Mouse (Mus musculus) heart, postnatal 36 days (tissue): ENCODE results near the gene Acsl4. TPM values are rescaled to one million over a fixed set of nuclear protein-coding genes. Genes with fewer than 3 reads are reported as not detected.

Source experiments
- DNase-seq, 2 experiments: peaks; one replicate each; pipeline ENCODE4 v3.0.0; 2021 to 2022
- intact Hi-C: fragments of 180-260 bp; cut with DNase I; formaldehyde crosslinking; loops from one replicate; pipeline ENCODE4 v1.15.1; 2025
- total RNA-seq, 2 experiments: library from RNA; stranded (reverse); gene quantifications; 2 replicates each; pipeline ENCODE4 v1.2.3; 2021

The Acsl4 gene
- total RNA-seq, 2 experiments from 2014 or later, result 10.0 to 11.5 TPM

DNA sequence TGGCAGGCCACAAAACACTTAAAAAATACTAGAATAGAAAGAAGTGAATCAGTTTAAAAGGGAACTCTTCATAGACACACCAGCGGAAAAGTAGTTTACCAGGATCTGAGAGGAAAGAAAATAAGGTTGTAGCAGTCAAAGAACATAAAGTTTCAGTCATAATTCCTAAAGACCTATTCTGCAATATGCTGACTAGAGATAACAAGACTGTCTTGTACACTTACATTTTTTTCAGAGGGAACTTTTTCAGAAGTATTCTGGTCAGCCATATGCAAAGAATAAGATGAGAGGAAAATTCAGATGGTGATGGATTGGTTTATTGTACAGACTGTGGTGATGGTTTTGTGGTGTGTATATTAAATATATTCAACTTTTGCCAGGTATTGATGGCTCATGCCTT lies 26.5 kb downstream of the Acsl4 start:
- no peak for DNase-seq
- intact Hi-C loops, result no loop called here

DNA sequence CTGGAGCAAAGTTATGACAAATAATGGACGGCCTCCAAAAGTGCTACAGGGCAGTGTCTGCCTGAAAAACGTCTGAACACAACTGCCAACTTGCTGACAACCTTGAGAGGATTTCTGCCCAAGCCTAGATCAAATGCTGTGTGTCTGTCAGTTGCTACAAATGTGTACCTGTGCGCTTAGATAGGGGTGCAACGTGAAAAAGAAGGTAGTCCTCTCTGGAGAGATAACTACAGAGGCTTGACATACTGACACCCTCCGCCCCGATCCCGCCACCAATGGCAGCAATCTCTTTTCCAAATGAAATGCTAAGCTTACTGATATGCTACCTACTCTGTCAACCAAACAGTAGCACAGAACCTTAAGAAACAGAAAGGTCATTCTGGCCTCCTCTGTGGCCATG lies 31.3 kb downstream of the Acsl4 start:
- DNase-seq, result no peak
- intact Hi-C loops, result no loop called here

DNA sequence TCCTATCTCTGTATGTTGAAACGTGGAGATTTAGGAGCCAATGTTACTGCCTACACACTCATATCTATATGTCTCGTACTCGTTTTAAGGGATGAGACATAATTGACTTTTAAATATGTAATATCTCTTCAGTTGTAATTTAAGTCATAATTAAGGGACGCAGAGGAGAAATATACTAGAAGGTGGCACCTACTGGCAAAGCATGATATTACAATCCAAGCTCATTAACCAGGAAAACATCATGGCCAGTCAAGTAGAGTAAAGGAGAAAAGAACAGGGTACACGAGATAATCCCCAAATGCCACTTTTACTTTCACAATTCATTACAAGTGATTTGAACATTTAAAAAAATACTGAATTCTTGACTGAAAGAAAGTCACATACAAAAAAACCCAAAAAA lies 31.9 kb downstream of the Acsl4 start:
- no peak for DNase-seq
- intact Hi-C loops, result no loop called here

DNA sequence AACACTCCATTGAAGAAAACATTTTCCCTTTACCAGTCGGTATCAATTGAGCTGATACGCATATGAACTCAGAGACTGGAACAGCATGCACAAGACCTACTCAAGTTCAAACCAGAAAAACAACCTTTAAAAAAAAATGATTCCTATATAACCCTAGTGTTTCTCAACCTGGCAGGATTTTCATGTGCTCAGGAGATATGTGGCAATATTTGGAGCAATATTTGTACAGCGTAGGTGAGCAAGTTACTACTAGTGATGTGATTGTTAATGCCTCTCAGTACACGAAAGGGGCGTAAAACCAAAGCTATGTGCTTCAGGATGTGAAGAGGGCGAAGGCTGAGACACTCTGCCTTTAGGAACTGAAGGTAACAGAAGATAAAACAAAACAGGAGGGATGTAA lies 54.1 kb downstream of the Acsl4 start:
- intact Hi-C loops, result no loop called here

GRCm38 (mm10) chrX:142335502-142335901 lies 54.8 kb downstream of the Acsl4 start:
- DNase-seq, result no peak
- intact Hi-C loops, result no loop called here

More for the DNA sequence above, 54.1 kb downstream of the Acsl4 start:
- DNase-seq, result no peak

- DNase-seq, result no peak
- intact Hi-C loops, result loop anchor here (5.0 kb wide), 1 partner anchor 212 kb away; no protein-coding TSS in a partner anchor
Measured at GRCm38 (mm10) chrX:142325760-142326159, 64.6 kb downstream of the Acsl4 start.

GRCm38 (mm10) chrX:142316106-142316505 lies 74.2 kb downstream of the Acsl4 start:
- intact Hi-C loops, result no loop called here
- no peak for DNase-seq

DNA sequence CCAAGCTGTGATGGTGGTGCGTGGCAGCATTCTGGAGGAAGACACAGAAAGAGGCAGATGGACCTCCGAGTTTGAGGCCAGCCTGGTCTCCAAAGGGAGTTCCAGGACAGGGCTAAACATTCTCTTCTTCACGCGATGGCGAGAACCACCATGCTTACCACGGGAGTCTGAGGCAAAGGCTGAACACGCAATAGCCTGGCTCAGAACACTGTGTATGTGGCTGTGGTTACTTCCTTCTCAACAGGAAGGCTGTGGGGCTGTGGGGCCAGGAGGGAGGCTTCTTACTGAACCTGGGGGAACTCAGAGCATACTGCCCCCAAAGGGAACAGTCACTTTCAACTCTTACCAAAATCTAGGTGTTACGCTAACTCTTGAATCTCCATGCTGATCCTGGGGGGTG lies 75.1 kb downstream of the Acsl4 start:
- no peak for DNase-seq
- intact Hi-C loops, result loop anchor here (2.0 kb wide), 1 partner anchor 78 kb away; no protein-coding TSS in a partner anchor

DNA sequence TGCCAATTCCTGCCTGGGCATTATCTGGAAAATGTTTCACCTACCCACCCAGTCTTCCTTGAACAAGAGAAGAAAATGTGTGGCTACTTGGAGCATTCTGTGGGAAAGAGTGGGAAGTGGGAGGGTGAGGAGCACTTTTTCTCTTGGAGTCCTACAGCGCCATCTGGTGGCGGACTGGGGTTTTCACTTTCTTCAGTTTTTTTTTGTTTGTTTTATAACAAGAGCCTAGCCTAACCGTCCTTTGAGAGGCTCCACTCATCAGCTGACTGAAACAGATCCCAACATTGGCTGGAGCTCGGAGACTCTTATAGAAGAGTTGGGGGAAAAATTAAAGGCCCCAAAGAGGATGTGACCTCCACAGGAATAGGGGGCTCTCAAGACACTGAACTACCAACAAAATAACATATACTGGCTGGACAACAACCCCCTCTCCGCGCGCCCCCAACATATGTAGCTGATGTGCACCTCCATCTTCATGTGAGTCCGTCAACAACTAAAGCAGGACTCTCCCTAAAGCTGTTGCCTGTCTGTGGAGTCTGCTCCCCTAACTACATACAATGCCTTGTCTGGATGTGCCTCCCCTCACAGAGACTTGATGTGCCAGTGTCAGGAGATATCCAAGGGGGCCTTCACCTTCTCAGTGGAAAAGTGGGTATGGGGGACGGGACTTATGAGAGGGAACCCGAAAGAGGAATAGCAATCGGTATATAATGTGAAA lies 75.9 kb downstream of the Acsl4 start:
- peak; percentile 66 for DNase-seq
- intact Hi-C loops, result loop anchor here (1.0 to 2.0 kb wide), 2 partner anchors 78 to 114 kb away; no protein-coding TSS in a partner anchor

GRCm38 (mm10) chrX:142310431-142310830 lies 79.9 kb downstream of the Acsl4 start:
- no peak for DNase-seq
- intact Hi-C loops, result no loop called here

- intact Hi-C loops, result no loop called here
- DNase-seq, result no peak
Measured at GRCm38 (mm10) chrX:142305869-142306581, 84.3 kb downstream of the Acsl4 start, which contains the start of gene Kcne1l. Gene Kcne1l (minus strand): TSS chrX:142306294.

DNA sequence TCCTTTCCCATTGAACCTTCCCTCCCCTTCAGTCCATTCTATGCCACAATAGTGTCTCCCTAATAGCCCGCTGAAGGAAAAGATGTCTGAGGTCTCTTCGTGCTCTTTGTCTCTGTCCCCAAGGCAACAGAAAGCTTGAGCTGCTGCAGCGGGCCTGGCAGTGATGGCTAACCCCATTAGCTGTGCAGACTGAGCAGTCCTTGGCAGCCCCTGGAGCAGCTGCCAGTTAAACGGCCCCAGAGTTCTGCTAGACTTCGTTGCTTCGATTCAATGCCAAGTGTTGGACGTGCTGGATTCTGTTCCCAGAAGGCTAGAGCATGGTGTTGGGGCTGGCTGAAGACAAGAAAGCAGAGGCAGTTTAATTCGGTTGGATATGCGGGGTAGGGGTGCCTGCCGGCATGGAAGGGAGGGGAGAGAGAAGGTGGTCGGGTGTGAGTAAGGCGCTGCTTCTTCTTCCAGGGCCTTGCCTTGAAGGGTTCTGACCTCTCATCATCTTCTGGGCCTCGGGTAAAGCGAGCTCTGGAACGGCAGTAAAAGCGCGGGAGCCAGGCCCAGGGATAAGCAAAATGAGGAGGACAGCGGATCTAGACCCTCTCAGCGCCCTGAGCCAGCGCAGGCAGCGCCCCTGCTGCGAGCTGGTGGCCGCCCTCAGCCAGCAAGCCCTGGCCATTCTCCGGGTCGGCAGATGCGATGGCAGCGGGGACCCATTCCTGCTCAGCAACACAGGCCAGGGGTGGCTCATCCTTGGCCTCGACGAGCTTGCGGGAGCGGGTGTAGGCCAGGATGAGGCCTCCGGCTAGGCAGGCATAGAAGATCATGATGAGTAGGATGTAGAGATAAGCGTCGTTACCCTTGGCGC lies 85.1 kb downstream of the Acsl4 start:
- intact Hi-C loops, result no loop called here
- no peak for DNase-seq

- no peak for DNase-seq
- intact Hi-C loops, result no loop called here
Measured at GRCm38 (mm10) chrX:142304592-142304991, 85.7 kb downstream of the Acsl4 start.

GRCm38 (mm10) chrX:142303456-142303855 lies 86.9 kb downstream of the Acsl4 start:
- DNase-seq, result no peak
- intact Hi-C loops, result no loop called here

DNA sequence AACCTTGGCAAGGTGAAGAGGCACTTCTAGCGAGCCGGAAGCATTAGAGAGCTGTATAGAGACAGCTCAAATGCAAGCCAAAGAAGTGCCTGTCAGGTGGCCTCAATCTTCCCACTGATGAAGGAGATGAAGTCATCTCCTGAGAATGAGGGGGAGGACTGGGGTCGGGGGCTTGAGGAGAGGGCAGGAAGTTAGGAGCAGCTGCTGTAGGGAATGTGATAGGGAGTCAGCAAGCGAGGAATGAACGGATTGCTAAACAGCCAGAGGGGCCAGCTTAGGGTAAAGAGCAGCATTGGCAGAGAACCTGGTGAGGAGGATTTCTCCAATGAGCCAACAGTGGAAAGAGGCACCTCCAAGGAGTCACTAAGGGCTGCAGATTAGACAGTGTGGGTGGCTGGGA lies 104.4 kb downstream of the Acsl4 start:
- intact Hi-C loops, result no loop called here
- no peak for DNase-seq

DNA sequence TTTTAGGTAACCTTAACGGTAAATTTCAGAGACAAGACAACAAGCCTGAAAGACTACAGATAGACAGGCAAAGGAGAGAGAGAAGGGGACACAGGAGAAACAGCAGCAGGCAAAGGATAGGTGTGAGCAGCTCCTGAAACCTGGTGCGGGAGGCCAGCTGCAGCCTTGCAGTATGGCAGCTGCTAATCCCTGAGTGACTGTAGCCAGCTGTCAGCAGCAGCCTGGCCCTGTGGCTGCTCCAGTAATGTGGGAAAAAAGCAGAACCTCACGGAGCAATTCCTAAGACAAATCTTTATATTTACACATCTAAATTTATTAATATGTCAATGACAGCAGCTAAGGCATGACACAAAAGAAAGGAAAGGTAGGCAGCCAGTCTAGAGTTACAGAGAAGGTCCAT lies 113.8 kb downstream of the Acsl4 start:
- intact Hi-C loops, result no loop called here

DNA sequence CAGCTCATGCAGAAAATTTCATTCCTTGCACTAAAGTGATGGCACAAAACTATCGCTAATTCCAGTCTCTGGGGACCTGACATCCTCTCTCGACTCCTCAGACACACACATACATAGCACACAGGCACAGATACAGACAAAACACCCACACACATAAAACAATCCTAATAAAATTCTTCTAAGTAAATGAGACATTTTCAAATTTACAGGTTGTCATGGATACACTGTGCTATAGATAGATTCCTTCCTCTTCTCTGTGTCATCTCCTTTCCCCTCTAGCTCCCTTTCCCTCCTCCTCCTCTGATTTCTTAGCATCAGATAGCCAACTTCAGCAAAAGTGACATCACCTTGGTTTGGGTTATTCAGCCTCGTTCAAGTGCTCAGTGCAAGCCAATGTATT lies 114.3 kb downstream of the Acsl4 start:
- intact Hi-C loops, result no loop called here
- no peak for DNase-seq

More for the DNA sequence above, 113.8 kb downstream of the Acsl4 start:
- DNase-seq, result no peak
